Mouse (Mus musculus) ES-E14 (cell line): ENCODE measurements around the gene Ptges. TPM values are rescaled to one million over a fixed set of nuclear protein-coding genes. Genes with fewer than 3 reads are reported as not detected.

Experiments used
- DNase-seq: peaks from one replicate; pipeline ENCODE4 v3.0.0-alpha.2; 2013; ENCODE audit warnings: low read depth, low spot score
- H3K27ac ChIP-seq: 2 replicates; pipeline ENCODE4 v1.5.1; 2012; ENCODE audit warnings: low read depth, mild to moderate bottlenecking, low read length, moderate library complexity, mixed read lengths; ENCODE audit not compliant: poor library complexity, insufficient read depth, severe bottlenecking
- H3K36me3 ChIP-seq: 2 replicates; pipeline ENCODE4 v1.6.1; 2012; ENCODE audit warnings: mild to moderate bottlenecking, low read length, moderate library complexity, mixed read lengths; ENCODE audit not compliant: control insufficient read depth, poor library complexity, insufficient read depth, severe bottlenecking
- H3K4me1 ChIP-seq, 2 experiments: fragments of 150-350 bp in 1 of 2; sonication (generic) in 1 of 2; 2 replicates each; pipeline ENCODE4 v1.6.1; 2012; ENCODE audit warnings: low read length in 2 of 2, mild to moderate bottlenecking in 1 of 2, mixed read lengths in 1 of 2; ENCODE audit not compliant: control insufficient read depth in 2 of 2, insufficient read depth in 2 of 2, poor library complexity in 1 of 2
- H3K4me3 ChIP-seq, 2 experiments: fragments of 150-350 bp in 1 of 2; sonication (generic) in 1 of 2; 2 replicates each; pipeline ENCODE4 v1.5.1; 2012; ENCODE audit warnings: low read length in 2 of 2, low read depth in 1 of 2, mild to moderate bottlenecking in 1 of 2, mixed read lengths in 1 of 2; ENCODE audit not compliant: insufficient read depth in 1 of 2, poor library complexity in 1 of 2, severe bottlenecking in 1 of 2
- H3K9ac ChIP-seq: 2 replicates; pipeline ENCODE4 v1.6.1; 2012; ENCODE audit warnings: low read depth, mild to moderate bottlenecking, low read length, mixed read lengths; ENCODE audit not compliant: poor library complexity, insufficient read depth, severe bottlenecking
- H3K9me3 ChIP-seq: fragments of 150-350 bp; sonication (generic); 2 replicates; pipeline ENCODE4 v1.6.1; 2012; ENCODE audit warnings: low read depth, mild to moderate bottlenecking, low read length; ENCODE audit not compliant: control insufficient read depth, insufficient read depth
- CHD2 ChIP-seq: IDR thresholded peaks from 2 replicates; pipeline ENCODE4 v1.6.1; 2014; ENCODE audit warnings: mild to moderate bottlenecking, low read depth, low read length, inconsistent platforms
- HCFC1 ChIP-seq: IDR thresholded peaks from 2 replicates; pipeline ENCODE4 v1.6.1; 2012; ENCODE audit warnings: low read length, inconsistent platforms, borderline replicate concordance; ENCODE audit not compliant: insufficient read depth
- MAFK ChIP-seq: IDR thresholded peaks from 2 replicates; pipeline ENCODE4 v1.6.1; 2014; ENCODE audit warnings: mild to moderate bottlenecking, low read depth, low read length, inconsistent platforms; ENCODE audit not compliant: insufficient read depth
- ZC3H11A ChIP-seq: IDR thresholded peaks from 2 replicates; pipeline ENCODE4 v1.6.1; 2012; ENCODE audit warnings: low read depth, mild to moderate bottlenecking, inconsistent platforms, low read length, borderline replicate concordance
- ZNF384 ChIP-seq: IDR thresholded peaks from 2 replicates; pipeline ENCODE4 v1.6.1; 2012; ENCODE audit warnings: low read depth, low read length, inconsistent platforms
- in situ Hi-C, 2 experiments: fragments of 600-800 bp; cut with MboI; formaldehyde crosslinking; loops; one replicate each; pipeline ENCODE4 v1.15.1; 2025; ENCODE audit warnings: low sequenced_read_pairs in 2 of 2, inconsistent platforms in 1 of 2; ENCODE audit not compliant: unreplicated experiment in 2 of 2
- total RNA-seq: library from RNA; depleted of rRNA; stranded (reverse); fragments of 300-350 nt; gene quantifications from 2 replicates; pipeline ENCODE4 v1.2.3, GENCODE M21; 2012

Ptges gene
- total RNA-seq, 1 experiment = 30.3 TPM

DNA sequence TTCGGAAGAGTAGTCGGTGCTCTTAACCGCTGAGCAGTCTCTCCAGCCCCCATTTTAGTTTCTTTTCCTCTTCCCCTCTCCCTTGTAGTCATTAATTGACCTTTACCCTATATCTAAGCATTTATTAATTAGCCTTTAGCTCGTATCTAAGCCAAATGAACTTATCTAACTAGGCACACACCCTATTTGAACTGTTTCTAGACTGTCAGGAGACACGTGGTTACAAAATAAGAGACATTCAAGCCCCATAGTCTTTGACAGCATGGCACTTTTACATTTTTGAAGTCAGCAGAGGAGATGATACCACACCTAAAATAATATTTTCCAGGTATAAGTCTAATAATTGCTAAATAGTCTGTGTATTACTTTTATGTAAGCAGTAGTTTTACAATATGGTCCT is 11.9 kb upstream of the Ptges start:
- in situ Hi-C loops = no loop called here
- Histone ChIP-seq H3K27ac (no peak overlapping the region), H3K4me1 (peaks cover 0 to 5% of the 10 kb centered on the region in 2 experiments; a peak in 2 of 4 replicates), H3K4me3 (no peak overlapping the region), H3K9me3 (no peaks in the 10 kb centered on the region), H3K36me3 (no peaks in the 10 kb centered on the region), H3K9ac (no peak overlapping the region)
- TF ChIP-seq MAFK (no peak), ZC3H11A (no peak)
- no peak for DNase-seq

DNA sequence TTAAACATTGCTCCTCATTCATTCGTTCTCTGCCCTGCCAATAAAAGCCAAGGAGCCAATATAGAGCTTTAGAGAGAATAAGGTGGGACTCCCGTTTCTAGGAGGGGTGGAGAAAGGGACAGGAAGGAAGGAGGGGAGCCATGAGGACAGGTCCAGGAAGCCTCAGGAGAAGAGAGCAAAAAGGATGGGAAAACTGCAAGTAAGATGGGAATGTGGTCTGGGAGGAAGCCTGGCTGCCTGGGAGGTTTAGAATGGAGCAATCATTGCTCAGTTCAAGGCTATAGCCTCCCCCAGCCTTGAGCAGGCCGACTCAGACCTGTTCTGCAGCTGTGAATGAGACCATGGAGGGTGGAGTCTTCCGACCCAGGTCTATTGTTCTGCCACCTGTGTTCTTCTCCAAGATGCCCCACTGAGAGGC is 8.9 kb upstream of the Ptges start:
- peak overlapping the region; percentile 97 for H3K27ac ChIP-seq
- H3K4me1 ChIP-seq = peaks cover 0 to 8% of the 10 kb centered on the region in 2 experiments; a peak in 2 of 4 replicates
- H3K9ac ChIP-seq = peak overlapping the region; percentile 72
- H3K4me3 ChIP-seq = peak overlapping the region; percentile 64 to 72
- H3K9me3 ChIP-seq = no peaks in the 10 kb centered on the region
- in situ Hi-C loops = no loop called here
- TF ChIP-seq ZC3H11A (no peak), CHD2 (peak; percentile 80)
- no peaks in the 10 kb centered on the region for H3K36me3 ChIP-seq
- DNase-seq = peak; percentile 81

DNA sequence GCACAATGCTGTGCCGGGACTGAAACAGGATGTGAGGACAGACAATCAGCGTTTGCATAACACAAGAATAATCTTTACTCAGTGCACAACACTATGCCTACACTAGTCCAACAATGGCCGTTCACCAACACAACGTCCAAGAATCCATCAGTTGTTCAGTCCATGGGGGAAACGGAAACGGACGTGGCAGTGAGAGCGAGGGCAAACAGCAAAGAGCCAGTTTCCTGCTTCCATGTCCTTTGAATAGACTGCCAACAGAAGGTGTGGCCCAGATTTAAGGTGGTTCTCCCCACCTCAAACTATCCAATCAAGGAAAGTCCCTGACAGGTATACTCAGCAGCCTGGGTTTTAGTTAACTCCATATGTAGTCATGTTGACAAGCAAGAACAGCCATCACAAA is 8.1 kb upstream of the Ptges start:
- H3K27ac ChIP-seq = peak overlapping the region; percentile 97; the same call in 1 of the 2 replicates
- DNase-seq = no peak
- no peaks in the 10 kb centered on the region for H3K9me3 ChIP-seq

DNA sequence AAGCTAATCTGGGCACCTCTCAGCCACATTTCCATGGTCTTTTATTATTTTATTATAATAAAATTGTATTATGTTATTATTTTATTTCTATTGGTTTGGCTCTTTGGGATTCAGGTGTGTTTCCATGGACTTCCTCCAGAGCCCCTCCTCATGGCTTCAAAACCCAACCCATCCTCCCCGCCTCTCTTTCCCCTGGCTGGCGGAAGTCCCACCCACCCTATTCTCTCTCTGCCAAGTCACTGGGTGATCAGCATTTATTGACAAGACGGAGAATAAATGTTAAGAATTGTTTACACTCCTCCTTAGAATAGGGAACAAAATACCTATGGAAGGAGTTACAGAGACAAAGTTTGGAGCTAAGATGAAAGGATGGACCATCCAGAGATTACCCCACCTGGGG is 7.1 kb upstream of the Ptges start:
- Histone ChIP-seq H3K9ac (no peak overlapping the region), H3K4me1 (peaks cover 0 to 10% of the 10 kb centered on the region in 2 experiments; a peak in 1 of 4 replicates), H3K9me3 (no peaks in the 10 kb centered on the region), H3K4me3 (no peak overlapping the region), H3K36me3 (no peaks in the 10 kb centered on the region), H3K27ac (no peak overlapping the region)
- no peak for TF ChIP-seq HCFC1
- TF ChIP-seq MAFK = no peak
- TF ChIP-seq ZNF384 = no peak
- TF ChIP-seq ZC3H11A = no peak
- no peak for TF ChIP-seq CHD2
- in situ Hi-C loops = no loop called here
- DNase-seq = no peak

More for the DNA sequence above, 8.1 kb upstream of the Ptges start:
- TF ChIP-seq HCFC1 (no peak), ZNF384 (no peak), MAFK (no peak), CHD2 (no peak), ZC3H11A (no peak)
- in situ Hi-C loops = no loop called here
- Histone ChIP-seq H3K4me3 (peak overlapping the region; percentile 1 to 64; a peak in 1 of 4 replicates), H3K9ac (no peak overlapping the region), H3K4me1 (peaks cover 0 to 8% of the 10 kb centered on the region in 2 experiments; a peak in 2 of 4 replicates), H3K36me3 (no peaks in the 10 kb centered on the region)

DNA sequence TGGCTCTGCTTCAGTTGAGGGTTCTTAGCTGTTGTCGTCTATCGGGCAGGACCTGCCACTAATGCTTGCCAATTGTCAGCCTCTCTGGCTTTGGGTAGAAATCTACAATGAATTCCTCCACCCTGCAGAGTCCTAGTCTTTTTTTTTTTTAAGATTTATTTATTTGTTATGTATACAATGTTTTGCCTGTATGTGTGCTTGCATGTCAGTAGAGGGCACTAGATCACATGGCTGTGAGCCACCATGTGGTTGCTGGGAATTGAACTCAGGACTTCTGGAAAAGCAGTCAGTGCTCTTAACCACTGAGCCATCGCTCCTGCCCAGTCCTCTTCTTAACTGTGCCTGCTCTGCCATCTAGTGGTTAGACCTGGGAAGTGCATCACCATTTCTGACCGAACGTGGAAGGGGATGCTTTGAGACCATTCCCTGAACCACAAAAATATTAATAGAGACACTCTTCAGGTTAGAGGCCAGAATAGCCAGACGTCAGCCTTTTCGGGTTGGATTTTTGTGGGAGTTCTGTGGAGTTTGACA is 4.3 kb upstream of the Ptges start:
- TF ChIP-seq HCFC1 = no peak
- no peak for TF ChIP-seq MAFK
- no peak for TF ChIP-seq CHD2
- peak; percentile 72; the same call in 1 of the 2 replicates for TF ChIP-seq ZC3H11A
- peak; percentile 64; the same call in 1 of the 2 replicates for TF ChIP-seq ZNF384
- no peaks in the 10 kb centered on the region for H3K9me3 ChIP-seq
- H3K9ac ChIP-seq = no peak overlapping the region
- in situ Hi-C loops = no loop called here
- no peak overlapping the region for H3K27ac ChIP-seq
- no peak overlapping the region for H3K4me3 ChIP-seq
- no peak for DNase-seq
- H3K36me3 ChIP-seq = no peaks in the 10 kb centered on the region
- H3K4me1 ChIP-seq = peaks cover 0 to 12% of the 10 kb centered on the region in 2 experiments; a peak in 2 of 4 replicates
